Mouse (Mus musculus) liver, embryonic 12.5 days (tissue): ENCODE data around the gene Fabp7. TPM values are rescaled to one million over a fixed set of nuclear protein-coding genes. Genes with fewer than 3 reads are reported as not detected.

Experiments
- ATAC-seq: fragments of 200-750 bp; cut with Nextera tagmentation; 2 replicates; pipeline ENCODE4 v1.8.0; 2017; ENCODE audit warnings: moderate number of reproducible peaks, mild to moderate bottlenecking, moderate library complexity
- H3K27ac ChIP-seq: fragments of 300-500 bp; sonication (generic); 2 replicates; pipeline ENCODE4 v1.5.1; 2016; ENCODE audit warnings: mild to moderate bottlenecking
- H3K27me3 ChIP-seq: fragments of 300-500 bp; sonication (generic); replicated peaks from 2 replicates; pipeline ENCODE4 v1.6.1; 2016; ENCODE audit warnings: mild to moderate bottlenecking, moderate library complexity
- H3K36me3 ChIP-seq: fragments of 300-500 bp; sonication (generic); 2 replicates; pipeline ENCODE4 v1.6.1; 2016; ENCODE audit warnings: mild to moderate bottlenecking, moderate library complexity
- H3K4me1 ChIP-seq: fragments of 300-500 bp; sonication (generic); 2 replicates; pipeline ENCODE4 v1.6.1; 2016
- H3K4me2 ChIP-seq: fragments of 300-500 bp; sonication (generic); 2 replicates; pipeline ENCODE4 v1.6.1; 2016; ENCODE audit warnings: mild to moderate bottlenecking, moderate library complexity
- H3K4me3 ChIP-seq: fragments of 300-500 bp; sonication (generic); 2 replicates; pipeline ENCODE4 v1.5.1; 2016; ENCODE audit warnings: mild to moderate bottlenecking, moderate library complexity
- H3K9ac ChIP-seq: fragments of 300-500 bp; sonication (generic); 2 replicates; pipeline ENCODE4 v1.6.1; 2016; ENCODE audit warnings: mild to moderate bottlenecking, moderate library complexity
- H3K9me3 ChIP-seq: fragments of 300-500 bp; sonication (generic); replicated peaks from 2 replicates; pipeline ENCODE4 v1.6.1; 2016; ENCODE audit warnings: mild to moderate bottlenecking, moderate library complexity
- WGBS: fragments of 180-500 bp; shearing (Covaris S2); methylation state at CpG from one replicate; pipeline ENCODE4 v1.1.7; 2016; ENCODE audit not compliant: insufficient replicate concordance; 5-methylcytosine and 5-hydroxymethylcytosine counted together
- polyA plus RNA-seq: library from polyadenylated mRNA; unstranded; fragments of >200 nt; fragmentation: Nextera tagmentation; extraction: Ambion mirVana; gene quantifications from 2 replicates; pipeline ENCODE4 v1.2.1, GENCODE M21; 2016

Fabp7 gene
- polyA plus RNA-seq, 1 experiment from 2014 or later: 0.98 TPM

GRCm38 (mm10) chr10:57783289-57784130, 1.2 kb upstream of the Fabp7 start:
- no peak overlapping the region for H3K4me2 ChIP-seq
- ATAC-seq: no peak
- H3K27ac ChIP-seq: no peak overlapping the region
- 49% methylated on average over 12 of the region's 13 CpGs for WGBS
- H3K9me3 ChIP-seq: no peaks in the 10 kb centered on the region
- no peak overlapping the region for H3K9ac ChIP-seq
- 0 out of 2 replicates have a peak, but pooled peaks cover 6% of the 10 kb centered on the region for H3K27me3 ChIP-seq
- H3K36me3 ChIP-seq: no peaks in the 10 kb centered on the region
- H3K4me3 ChIP-seq: no peak overlapping the region
- H3K4me1 ChIP-seq: no peaks in the 10 kb centered on the region

- no peaks in the 10 kb centered on the region for H3K9me3 ChIP-seq
- H3K9ac ChIP-seq: no peak overlapping the region
- 0 out of 2 replicates have a peak, but pooled peaks cover 6% of the 10 kb centered on the region for H3K27me3 ChIP-seq
- ATAC-seq: no peak
- H3K4me1 ChIP-seq: no peaks in the 10 kb centered on the region
- no peak overlapping the region for H3K4me2 ChIP-seq
- H3K4me3 ChIP-seq: no peak overlapping the region
- no peak overlapping the region for H3K27ac ChIP-seq
- WGBS: 24% methylated on average over 7 of the region's 7 CpGs
- no peaks in the 10 kb centered on the region for H3K36me3 ChIP-seq
Observed at GRCm38 (mm10) chr10:57784131-57784875, 378 bp upstream of the Fabp7 start.

GRCm38 (mm10) chr10:57785552-57785951, 871 bp downstream of the Fabp7 start:
- no peaks in the 10 kb centered on the region for H3K9me3 ChIP-seq
- no peaks in the 10 kb centered on the region for H3K36me3 ChIP-seq
- 0 out of 2 replicates have a peak, but pooled peaks cover 6% of the 10 kb centered on the region for H3K27me3 ChIP-seq
- H3K27ac ChIP-seq: no peak overlapping the region
- no peak for ATAC-seq
- no peak overlapping the region for H3K4me2 ChIP-seq
- 60% methylated on average over 2 of the region's 2 CpGs for WGBS
- H3K4me3 ChIP-seq: no peak overlapping the region
- no peaks in the 10 kb centered on the region for H3K4me1 ChIP-seq
- H3K9ac ChIP-seq: no peak overlapping the region

- Histone ChIP-seq H3K4me3 (no peak overlapping the region), H3K36me3 (no peaks in the 10 kb centered on the region), H3K27ac (no peak overlapping the region), H3K9ac (no peak overlapping the region), H3K27me3 (no peaks in the 10 kb centered on the region), H3K4me1 (peaks cover 22% of the 10 kb centered on the region), H3K9me3 (no peaks in the 10 kb centered on the region), H3K4me2 (no peak overlapping the region)
- no peak for ATAC-seq
- 56% methylated on average over 1 of the region's 1 CpGs for WGBS
Observed at GRCm38 (mm10) chr10:57792957-57793356, 8.3 kb downstream of the Fabp7 start.

GRCm38 (mm10) chr10:57794018-57794417, 9.3 kb downstream of the Fabp7 start, which contains the start of gene Smpdl3a:
Gene Smpdl3a, plus strand, starts transcription at chr10:57794335.
- no peak for ATAC-seq
- peaks cover 22% of the 10 kb centered on the region for H3K4me1 ChIP-seq
- no peaks in the 10 kb centered on the region for H3K9me3 ChIP-seq
- no peaks in the 10 kb centered on the region for H3K36me3 ChIP-seq
- no peaks in the 10 kb centered on the region for H3K27me3 ChIP-seq
- peak within 1 kb of the TSS; percentile 74 for H3K4me3 ChIP-seq
- H3K27ac ChIP-seq: peak within 1 kb of the TSS; percentile 73
- WGBS: 66% methylated on average over 7 of the region's 7 CpGs
- H3K9ac ChIP-seq: peak within 1 kb of the TSS; percentile 79
- H3K4me2 ChIP-seq: peak within 1 kb of the TSS; percentile 89

GRCm38 (mm10) chr10:57794491-57795461, 10.1 kb downstream of the Fabp7 start:
- H3K36me3 ChIP-seq: no peaks in the 10 kb centered on the region
- H3K4me2 ChIP-seq: peak overlapping the region; percentile 89
- peak overlapping the region; percentile 74 for H3K4me3 ChIP-seq
- H3K9ac ChIP-seq: peak overlapping the region; percentile 79
- WGBS: 2% methylated on average over 44 of the region's 44 CpGs
- H3K27me3 ChIP-seq: no peaks in the 10 kb centered on the region
- H3K4me1 ChIP-seq: peaks cover 22% of the 10 kb centered on the region
- peak; percentile 84 for ATAC-seq
- H3K27ac ChIP-seq: peak overlapping the region; percentile 73
- H3K9me3 ChIP-seq: no peaks in the 10 kb centered on the region

- H3K27ac ChIP-seq: peak overlapping the region; percentile 30; the same call in 1 of the 2 replicates
- peak overlapping the region; percentile 74 for H3K4me3 ChIP-seq
- peaks cover 22% of the 10 kb centered on the region for H3K4me1 ChIP-seq
- H3K4me2 ChIP-seq: peak overlapping the region; percentile 89
- no peak for ATAC-seq
- H3K9me3 ChIP-seq: no peaks in the 10 kb centered on the region
- WGBS: 35% methylated on average over 4 of the region's 4 CpGs
- H3K9ac ChIP-seq: peak overlapping the region; percentile 79
- no peaks in the 10 kb centered on the region for H3K36me3 ChIP-seq
- H3K27me3 ChIP-seq: no peaks in the 10 kb centered on the region
Observed at GRCm38 (mm10) chr10:57795542-57795941, 10.9 kb downstream of the Fabp7 start.

GRCm38 (mm10) chr10:57796057-57796456, 11.4 kb downstream of the Fabp7 start:
- H3K36me3 ChIP-seq: no peaks in the 10 kb centered on the region
- WGBS: 42% methylated on average over 4 of the region's 4 CpGs

GRCm38 (mm10) chr10:57799486-57799885, 14.8 kb downstream of the Fabp7 start:
- Histone ChIP-seq H3K9ac (no peak overlapping the region), H3K4me1 (peaks cover 16% of the 10 kb centered on the region), H3K36me3 (no peaks in the 10 kb centered on the region), H3K27ac (no peak overlapping the region), H3K4me3 (no peak overlapping the region), H3K27me3 (no peaks in the 10 kb centered on the region), H3K9me3 (no peaks in the 10 kb centered on the region), H3K4me2 (no peak overlapping the region)
- 71% methylated on average over 1 of the region's 1 CpGs for WGBS
- ATAC-seq: no peak

More at GRCm38 (mm10) chr10:57796057-57796456, 11.4 kb downstream of the Fabp7 start:
- Histone ChIP-seq H3K27ac (no peak overlapping the region), H3K4me2 (peak overlapping the region; percentile 89), H3K9me3 (no peaks in the 10 kb centered on the region), H3K4me1 (peaks cover 22% of the 10 kb centered on the region), H3K9ac (no peak overlapping the region; the same call in 1 of the 2 replicates), H3K4me3 (peak overlapping the region; percentile 74), H3K27me3 (no peaks in the 10 kb centered on the region)
- ATAC-seq: no peak

GRCm38 (mm10) chr10:57807754-57808153, 23.1 kb downstream of the Fabp7 start:
- no peaks in the 10 kb centered on the region for H3K27me3 ChIP-seq
- H3K4me3 ChIP-seq: no peak overlapping the region
- H3K4me1 ChIP-seq: peaks cover 22% of the 10 kb centered on the region
- peak; percentile 99 for ATAC-seq
- WGBS: 25% methylated on average over 6 of the region's 6 CpGs
- no peaks in the 10 kb centered on the region for H3K9me3 ChIP-seq
- H3K36me3 ChIP-seq: no peaks in the 10 kb centered on the region
- H3K9ac ChIP-seq: no peak overlapping the region
- H3K4me2 ChIP-seq: 0 out of 2 replicates have a peak overlapping the region, but pooled peaks have one; percentile 6
- H3K27ac ChIP-seq: no peak overlapping the region

- no peak for ATAC-seq
- peaks cover 15% of the 10 kb centered on the region for H3K4me1 ChIP-seq
- H3K9ac ChIP-seq: no peak overlapping the region
- no peak overlapping the region for H3K4me3 ChIP-seq
- no peaks in the 10 kb centered on the region for H3K9me3 ChIP-seq
- H3K27me3 ChIP-seq: no peaks in the 10 kb centered on the region
- no peak overlapping the region for H3K4me2 ChIP-seq
- WGBS: 70% methylated on average over 5 of the region's 5 CpGs
- no peak overlapping the region for H3K27ac ChIP-seq
- no peaks in the 10 kb centered on the region for H3K36me3 ChIP-seq
Observed at GRCm38 (mm10) chr10:57812161-57812856, 27.6 kb downstream of the Fabp7 start.
